Mouse (Mus musculus): ENCODE measurements around the gene Vdac1. TPM values are rescaled to one million over a fixed set of nuclear protein-coding genes. Genes with fewer than 3 reads are reported as not detected.
A peak's percentile ranks its signal among the peaks of the same experiment; 100 is the strongest.

Vdac1 gene
- polyA plus RNA-seq, 1 experiment from 2014 or later, result 265 TPM

DNA sequence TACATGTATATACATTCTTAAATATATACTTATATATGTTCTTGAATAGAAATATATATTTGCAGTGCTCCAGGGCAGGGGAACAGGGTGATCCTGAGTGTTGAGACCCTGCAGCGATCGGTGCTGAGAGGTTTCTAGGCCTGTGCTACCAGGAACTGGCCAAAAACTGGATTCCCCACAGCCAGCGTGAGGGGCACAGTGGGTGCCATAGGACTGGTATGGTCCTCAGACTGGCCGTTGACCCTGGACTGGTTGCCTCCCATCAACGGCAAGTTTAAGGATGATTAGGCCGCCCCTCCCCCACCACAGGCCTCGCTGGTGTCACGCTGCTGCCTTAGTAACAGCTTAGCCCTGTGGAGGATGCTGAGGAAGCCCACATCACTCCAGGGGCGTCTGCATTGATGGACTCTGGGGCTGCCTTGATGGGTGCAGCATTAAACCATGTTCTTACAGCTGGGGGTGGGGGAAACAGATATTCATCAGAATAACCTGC lies 44.6 kb downstream of the Vdac1 start:
- WGBS, result 69% methylated on average over 9 of the region's 9 CpGs
- ATAC-seq (ENCODE audit: low FRiP score, low TSS enrichment), result 0 out of 2 replicates have a peak, but pooled peaks have one; percentile 32
- Histone ChIP-seq H3K4me1 (ENCODE audit: control insufficient read depth, insufficient read depth, low read length) (peaks cover 3% of the 10 kb centered on the region; the same call in 1 of the 2 replicates), H3K27me3 (ENCODE audit: control insufficient read depth, insufficient read depth, low read length) (no peaks in the 10 kb centered on the region), H3K27ac (ENCODE audit: low read depth, low read length) (no peak overlapping the region), H3K9me3 (ENCODE audit: control insufficient read depth, low read length) (no peaks in the 10 kb centered on the region), H3K4me3 (ENCODE audit: low read length) (no peak overlapping the region), H3K4me2 (replicated peaks; ENCODE audit: low read depth, low read length) (no peak overlapping the region), H3K9ac (ENCODE audit: low read depth, low read length) (no peak overlapping the region), H3K36me3 (ENCODE audit: control insufficient read depth, insufficient read depth, low read length) (peaks cover 59% of the 10 kb centered on the region)

GRCm38 (mm10) chr11:52409316-52409715 lies 48.7 kb downstream of the Vdac1 start:
- no peak for ATAC-seq (ENCODE audit: low FRiP score, low TSS enrichment)
- H3K36me3 ChIP-seq (ENCODE audit: control insufficient read depth, insufficient read depth, low read length), result peaks cover 44% of the 10 kb centered on the region
- H3K4me2 ChIP-seq (replicated peaks; ENCODE audit: low read depth, low read length), result no peak overlapping the region

GRCm38 (mm10) chr11:52418358-52418757 lies 57.7 kb downstream of the Vdac1 start:
- Histone ChIP-seq H3K9me3 (ENCODE audit: control insufficient read depth, low read length) (no peaks in the 10 kb centered on the region), H3K36me3 (ENCODE audit: control insufficient read depth, insufficient read depth, low read length) (no peaks in the 10 kb centered on the region), H3K4me2 (replicated peaks; ENCODE audit: low read depth, low read length) (no peak overlapping the region), H3K9ac (ENCODE audit: low read depth, low read length) (no peak overlapping the region), H3K4me3 (ENCODE audit: low read length) (no peak overlapping the region), H3K27ac (ENCODE audit: low read depth, low read length) (no peak overlapping the region), H3K27me3 (ENCODE audit: control insufficient read depth, insufficient read depth, low read length) (no peaks in the 10 kb centered on the region), H3K4me1 (ENCODE audit: control insufficient read depth, insufficient read depth, low read length) (peaks cover 6% of the 10 kb centered on the region; the same call in 1 of the 2 replicates)
- 85% methylated on average over 5 of the region's 5 CpGs for WGBS
- ATAC-seq (ENCODE audit: low FRiP score, low TSS enrichment), result no peak

More at GRCm38 (mm10) chr11:52409316-52409715, 48.7 kb downstream of the Vdac1 start:
- Histone ChIP-seq H3K9me3 (ENCODE audit: control insufficient read depth, low read length) (no peaks in the 10 kb centered on the region), H3K9ac (ENCODE audit: low read depth, low read length) (no peak overlapping the region), H3K4me1 (ENCODE audit: control insufficient read depth, insufficient read depth, low read length) (no peaks in the 10 kb centered on the region), H3K27me3 (ENCODE audit: control insufficient read depth, insufficient read depth, low read length) (no peaks in the 10 kb centered on the region), H3K27ac (ENCODE audit: low read depth, low read length) (no peak overlapping the region), H3K4me3 (ENCODE audit: low read length) (no peak overlapping the region)
- 69% methylated on average over 5 of the region's 5 CpGs for WGBS

DNA sequence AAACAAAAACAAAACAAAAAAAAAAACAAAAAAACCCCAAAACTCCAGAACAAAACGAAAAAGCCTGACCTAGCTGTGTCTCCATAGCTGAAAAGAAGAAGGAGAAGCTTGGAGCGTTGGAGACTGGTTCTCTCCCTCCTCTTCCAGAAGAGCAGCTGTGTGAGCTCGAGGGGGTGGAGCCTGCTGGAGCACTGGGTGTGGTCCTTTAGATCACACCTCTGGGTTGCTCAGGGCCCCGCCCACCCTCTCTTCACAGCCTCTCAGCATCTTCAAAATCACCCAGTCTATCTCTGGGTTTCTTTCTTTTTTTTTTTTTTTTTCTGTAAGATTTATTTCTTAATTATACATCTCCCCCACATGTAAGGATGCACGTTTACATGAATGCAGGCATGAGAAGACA lies 58.6 kb downstream of the Vdac1 start:
- no peak overlapping the region for H3K9ac ChIP-seq (ENCODE audit: low read depth, low read length)
- no peaks in the 10 kb centered on the region for H3K27me3 ChIP-seq (ENCODE audit: control insufficient read depth, insufficient read depth, low read length)
- no peak for ATAC-seq (ENCODE audit: low FRiP score, low TSS enrichment)
- peaks cover 6% of the 10 kb centered on the region; the same call in 1 of the 2 replicates for H3K4me1 ChIP-seq (ENCODE audit: control insufficient read depth, insufficient read depth, low read length)
- H3K36me3 ChIP-seq (ENCODE audit: control insufficient read depth, insufficient read depth, low read length), result no peaks in the 10 kb centered on the region
- no peak overlapping the region for H3K4me2 ChIP-seq (replicated peaks; ENCODE audit: low read depth, low read length)
- H3K4me3 ChIP-seq (ENCODE audit: low read length), result no peak overlapping the region
- H3K9me3 ChIP-seq (ENCODE audit: control insufficient read depth, low read length), result no peaks in the 10 kb centered on the region
- no peak overlapping the region for H3K27ac ChIP-seq (ENCODE audit: low read depth, low read length)
- 46% methylated on average over 5 of the region's 5 CpGs for WGBS

GRCm38 (mm10) chr11:52419861-52420260 lies 59.2 kb downstream of the Vdac1 start:
- no peak for ATAC-seq (ENCODE audit: low FRiP score, low TSS enrichment)
- Histone ChIP-seq H3K4me1 (ENCODE audit: control insufficient read depth, insufficient read depth, low read length) (peaks cover 6% of the 10 kb centered on the region; the same call in 1 of the 2 replicates), H3K27me3 (ENCODE audit: control insufficient read depth, insufficient read depth, low read length) (no peaks in the 10 kb centered on the region), H3K9ac (ENCODE audit: low read depth, low read length) (no peak overlapping the region), H3K9me3 (ENCODE audit: control insufficient read depth, low read length) (no peaks in the 10 kb centered on the region), H3K27ac (ENCODE audit: low read depth, low read length) (no peak overlapping the region), H3K36me3 (ENCODE audit: control insufficient read depth, insufficient read depth, low read length) (no peaks in the 10 kb centered on the region), H3K4me2 (replicated peaks; ENCODE audit: low read depth, low read length) (no peak overlapping the region), H3K4me3 (ENCODE audit: low read length) (no peak overlapping the region)
- 68% methylated on average over 7 of the region's 7 CpGs for WGBS

DNA sequence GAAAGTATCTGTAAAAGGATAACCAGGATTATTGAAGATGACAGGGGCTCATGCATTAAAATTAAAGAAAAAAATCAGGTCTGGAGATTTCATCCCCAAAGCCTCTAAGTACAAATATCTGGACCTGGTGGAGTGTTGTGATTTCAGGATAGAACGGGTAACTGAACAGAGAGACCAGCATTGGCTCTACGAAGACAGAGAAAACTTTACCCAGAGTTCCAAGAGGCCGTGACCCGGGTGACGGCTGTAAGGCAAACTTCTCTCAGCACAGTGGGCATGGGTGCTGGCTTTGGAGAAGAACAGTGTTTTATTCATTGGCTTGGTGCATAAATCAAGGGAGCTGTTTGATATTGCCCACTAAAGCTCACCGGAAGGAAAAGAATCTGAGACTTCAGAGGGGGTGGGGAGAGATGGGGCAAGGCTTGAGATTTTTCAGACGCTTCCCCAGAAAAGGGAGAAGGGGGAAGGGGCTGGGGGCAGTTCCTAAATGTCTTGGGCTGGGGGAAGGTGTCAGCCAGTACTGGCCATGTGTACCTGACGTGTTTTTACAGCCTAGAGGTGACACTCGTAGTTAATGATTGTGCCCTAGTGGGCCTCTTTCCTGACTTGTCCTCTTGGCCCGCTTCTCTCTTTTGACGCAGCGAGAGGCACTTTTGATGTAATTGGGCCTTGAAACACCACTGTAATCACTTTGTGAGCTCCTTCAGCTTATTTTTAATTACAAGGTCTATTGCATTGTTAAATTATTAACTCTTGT lies 59.8 kb downstream of the Vdac1 start:
- no peak overlapping the region for H3K4me2 ChIP-seq (replicated peaks; ENCODE audit: low read depth, low read length)
- peak; percentile 70 for ATAC-seq (ENCODE audit: low FRiP score, low TSS enrichment)
- no peaks in the 10 kb centered on the region for H3K36me3 ChIP-seq (ENCODE audit: control insufficient read depth, insufficient read depth, low read length)
- WGBS, result 28% methylated on average over 12 of the region's 12 CpGs
- H3K9ac ChIP-seq (ENCODE audit: low read depth, low read length), result no peak overlapping the region
- no peak overlapping the region for H3K4me3 ChIP-seq (ENCODE audit: low read length)
- H3K27me3 ChIP-seq (ENCODE audit: control insufficient read depth, insufficient read depth, low read length), result no peaks in the 10 kb centered on the region
- H3K4me1 ChIP-seq (ENCODE audit: control insufficient read depth, insufficient read depth, low read length), result peaks cover 6% of the 10 kb centered on the region; the same call in 1 of the 2 replicates
- no peak overlapping the region for H3K27ac ChIP-seq (ENCODE audit: low read depth, low read length)
- H3K9me3 ChIP-seq (ENCODE audit: control insufficient read depth, low read length), result no peaks in the 10 kb centered on the region

DNA sequence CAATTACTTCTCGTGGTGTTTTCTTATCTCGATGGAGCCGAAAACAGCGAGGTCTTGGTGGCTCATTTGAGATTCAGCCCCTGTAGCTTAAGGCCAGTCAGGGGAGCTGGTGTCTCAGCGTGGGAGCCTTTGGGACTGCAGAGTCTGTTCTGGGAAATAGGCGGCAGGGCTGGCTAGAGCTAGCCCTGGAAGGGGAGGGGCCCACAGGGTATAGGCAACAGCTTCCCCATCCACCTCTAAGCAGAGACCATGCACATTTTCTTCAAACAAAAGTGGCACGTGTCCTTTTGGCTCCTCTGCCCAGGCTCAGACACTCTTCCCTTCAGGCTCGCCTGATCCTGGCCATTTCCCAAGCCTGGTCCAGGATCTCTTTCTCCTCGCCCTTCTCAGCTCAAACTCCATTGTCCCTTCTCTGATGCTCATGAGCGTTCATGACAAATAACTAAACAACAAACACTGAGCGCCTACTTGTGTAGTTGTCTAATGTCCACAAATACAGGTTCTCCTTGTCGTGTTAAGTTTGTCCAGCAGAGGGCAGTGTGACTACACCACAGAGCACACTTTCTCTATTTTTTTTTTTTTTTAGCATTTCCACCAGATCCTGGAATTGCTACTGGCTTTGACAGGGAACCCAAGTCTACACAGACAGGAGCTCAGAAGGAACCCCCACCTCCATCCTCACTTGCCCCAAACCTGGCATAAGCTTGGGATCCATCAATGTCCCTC lies 60.6 kb downstream of the Vdac1 start:
- Histone ChIP-seq H3K4me3 (ENCODE audit: low read length) (no peak overlapping the region), H3K4me1 (ENCODE audit: control insufficient read depth, insufficient read depth, low read length) (peaks cover 6% of the 10 kb centered on the region; the same call in 1 of the 2 replicates), H3K9me3 (ENCODE audit: control insufficient read depth, low read length) (no peaks in the 10 kb centered on the region), H3K4me2 (replicated peaks; ENCODE audit: low read depth, low read length) (no peak overlapping the region), H3K9ac (ENCODE audit: low read depth, low read length) (no peak overlapping the region), H3K27ac (ENCODE audit: low read depth, low read length) (no peak overlapping the region), H3K27me3 (ENCODE audit: control insufficient read depth, insufficient read depth, low read length) (no peaks in the 10 kb centered on the region), H3K36me3 (ENCODE audit: control insufficient read depth, insufficient read depth, low read length) (no peaks in the 10 kb centered on the region)
- ATAC-seq (ENCODE audit: low FRiP score, low TSS enrichment), result peak; percentile 67
- 10% methylated on average over 12 of the region's 12 CpGs for WGBS

DNA sequence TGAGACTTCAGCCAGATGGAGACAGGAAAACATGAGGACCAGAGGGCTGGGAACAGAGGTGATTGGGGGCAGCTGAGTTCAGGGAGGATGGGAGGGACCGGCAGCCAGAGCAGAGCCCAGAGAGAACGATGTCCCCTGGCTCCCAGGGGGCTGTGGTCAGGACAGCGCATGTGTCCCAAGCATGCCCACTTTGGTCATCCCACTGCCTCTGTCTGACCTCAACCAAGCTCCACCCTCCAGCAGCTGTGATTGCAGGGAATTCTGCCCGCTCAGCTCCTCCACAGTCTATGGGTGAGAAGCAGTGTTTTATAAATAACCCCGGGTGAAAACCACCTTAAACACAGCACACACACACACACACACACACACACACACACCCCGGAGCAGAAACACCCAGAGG lies 68.8 kb downstream of the Vdac1 start:
- WGBS, result 66% methylated on average over 6 of the region's 6 CpGs
- no peak overlapping the region for H3K4me2 ChIP-seq (replicated peaks; ENCODE audit: low read depth, low read length)
- ATAC-seq (ENCODE audit: low FRiP score, low TSS enrichment), result no peak
- H3K4me1 ChIP-seq (ENCODE audit: control insufficient read depth, insufficient read depth, low read length), result no peaks in the 10 kb centered on the region
- peak overlapping the region; percentile 28; the same call in 1 of the 2 replicates for H3K9ac ChIP-seq (ENCODE audit: low read depth, low read length)
- peaks cover 3% of the 10 kb centered on the region; the same call in 1 of the 2 replicates for H3K9me3 ChIP-seq (ENCODE audit: control insufficient read depth, low read length)
- no peaks in the 10 kb centered on the region for H3K27me3 ChIP-seq (ENCODE audit: control insufficient read depth, insufficient read depth, low read length)
- no peaks in the 10 kb centered on the region for H3K36me3 ChIP-seq (ENCODE audit: control insufficient read depth, insufficient read depth, low read length)
- no peak overlapping the region for H3K27ac ChIP-seq (ENCODE audit: low read depth, low read length)
- no peak overlapping the region for H3K4me3 ChIP-seq (ENCODE audit: low read length)

DNA sequence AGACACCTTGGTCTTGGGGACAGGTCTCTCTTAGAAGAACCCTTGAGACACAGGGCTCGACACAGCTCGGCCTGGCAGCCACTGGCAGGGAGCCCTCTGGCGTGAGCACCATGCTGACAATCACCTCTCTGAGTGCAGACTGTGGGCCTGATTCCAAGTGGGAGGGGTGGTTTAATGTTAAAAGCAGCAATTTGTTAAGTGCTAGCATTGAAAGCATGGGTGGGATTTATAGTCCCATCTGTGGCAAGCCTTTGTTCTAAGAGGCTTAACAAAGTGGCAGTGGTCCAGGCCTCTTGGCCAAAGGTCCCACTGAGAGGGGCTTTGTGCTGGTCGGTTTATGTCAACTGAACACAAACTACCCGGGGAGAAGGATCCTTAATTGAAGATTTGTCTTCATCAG lies 70.9 kb downstream of the Vdac1 start:
- Histone ChIP-seq H3K4me1 (ENCODE audit: control insufficient read depth, insufficient read depth, low read length) (no peaks in the 10 kb centered on the region), H3K4me3 (ENCODE audit: low read length) (no peak overlapping the region), H3K9ac (ENCODE audit: low read depth, low read length) (no peak overlapping the region), H3K27ac (ENCODE audit: low read depth, low read length) (no peak overlapping the region), H3K4me2 (replicated peaks; ENCODE audit: low read depth, low read length) (no peak overlapping the region), H3K36me3 (ENCODE audit: control insufficient read depth, insufficient read depth, low read length) (no peaks in the 10 kb centered on the region), H3K9me3 (ENCODE audit: control insufficient read depth, low read length) (peaks cover 3% of the 10 kb centered on the region; the same call in 1 of the 2 replicates), H3K27me3 (ENCODE audit: control insufficient read depth, insufficient read depth, low read length) (no peaks in the 10 kb centered on the region; the same call in 1 of the 2 replicates)
- ATAC-seq (ENCODE audit: low FRiP score, low TSS enrichment), result no peak
- WGBS, result 53% methylated on average over 5 of the region's 5 CpGs

Measured in kidney, embryonic 14.5 days (tissue).